Mouse (Mus musculus) liver, adult 2 months (tissue): ENCODE data around the gene Emp2.
"Not testable (repeated sequence)": the region's sequence is repeated elsewhere in the genome, so short reads cannot be mapped to it uniquely, and the experiment has no call there.

Experiments
- CTCF ChIP-seq: fragments of 200-500 bp; IDR thresholded peaks from 2 replicates; pipeline ENCODE4 v1.5.1; 2011; ENCODE audit warnings: low read depth, low read length, control low read depth
- POLR2A ChIP-seq: fragments of 200-500 bp; IDR thresholded peaks from 2 replicates; pipeline ENCODE4 v1.6.1; 2011; ENCODE audit warnings: low read length, control low read depth; ENCODE audit not compliant: insufficient read depth; ENCODE audit errors: extremely low read depth

DNA sequence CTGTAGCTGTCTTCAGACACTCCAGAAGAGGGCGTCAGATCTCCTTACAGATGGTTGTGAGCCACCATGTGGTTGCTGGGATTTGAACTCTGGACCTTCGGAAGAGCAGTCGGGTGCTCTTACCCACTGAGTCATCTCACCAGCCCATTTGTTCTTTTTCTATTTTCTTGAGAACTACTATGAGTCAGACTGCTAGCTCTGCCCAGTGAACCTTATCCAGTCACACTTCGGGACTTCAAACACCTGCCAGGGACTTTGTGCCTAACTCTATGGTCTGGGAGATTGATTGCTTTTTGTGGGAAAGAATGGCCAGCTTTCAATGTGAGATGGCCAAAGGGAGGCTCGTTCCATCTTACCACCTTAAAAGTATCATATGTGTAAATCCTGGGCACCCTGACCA lies 37.0 kb downstream of the Emp2 start:
- TF ChIP-seq CTCF, POLR2A: not testable (repeated sequence)
